Mouse (Mus musculus): ENCODE measurements around the gene Parp11. TPM values are rescaled to one million over a fixed set of nuclear protein-coding genes. Genes with fewer than 3 reads are reported as not detected.

Gene Parp11
- polyA plus RNA-seq, 1 experiment from 2014 or later: 14.7 TPM

Other genes starting within 250 kb of the Parp11 start
- 1.1 and 1.3 TPM in 2 replicates for gene Cracr2a, start 114.5 kb downstream of the Parp11 start, polyA plus RNA-seq (2015; fragmentation: Nextera tagmentation; extraction: Ambion mirVana)